ENCODE assay signal across 8 mouse cellular contexts in genomic region chr4:42961592-42961991, GRCm38 (mm10). TPM values are rescaled to one million over a fixed set of nuclear protein-coding genes. Genes with fewer than 3 reads are reported as not detected.
DNase-seq lines count a peak whose midpoint lies in the region; ATAC-seq and TF ChIP-seq lines count a peak whose summit lies in the region.

No protein-coding gene starts in this region.

- ATAC-seq in heart, embryonic 12.5 days (ENCODE audit: insufficient number of reproducible peaks, low FRiP score): no peak
- no peak for ATAC-seq in lung, postnatal 0 days

- WGBS in heart, embryonic 12.5 days: 28% methylated on average over 4 of the region's 4 CpGs
- WGBS in lung, postnatal 0 days: 25% methylated on average over 4 of the region's 4 CpGs
- 17% methylated on average over 4 of the region's 4 CpGs for WGBS in small intestine, adult 2 months

- TF ChIP-seq EP300 in lung, postnatal 0 days (IDR thresholded peaks at IDR 0.05): no peak

- no peak overlapping the region for H3K27ac ChIP-seq in heart, embryonic 12.5 days (ENCODE audit: poor library complexity, severe bottlenecking)
- no peak overlapping the region for H3K27ac ChIP-seq in cortical plate, adult 2 months (ENCODE audit: insufficient read depth, low read length)
- no peak overlapping the region for H3K27ac ChIP-seq in lung, postnatal 0 days (ENCODE audit: low read length)
- H3K27ac ChIP-seq in small intestine, adult 2 months (ENCODE audit: insufficient read depth, low read depth, low read length): no peak overlapping the region

- H3K9me3 ChIP-seq in heart, embryonic 12.5 days (replicated peaks): 0 out of 2 replicates have a peak, but pooled peaks cover 2% of the 10 kb centered on the region
- H3K9me3 ChIP-seq in lung, postnatal 0 days (ENCODE audit: low read length): no peaks in the 10 kb centered on the region

- peaks cover 18% of the 10 kb centered on the region for H3K36me3 ChIP-seq in heart, embryonic 12.5 days
- 0 out of 2 replicates have a peak, but pooled peaks cover 8% of the 10 kb centered on the region for H3K36me3 ChIP-seq in lung, postnatal 0 days (ENCODE audit: insufficient read depth, low read length)
- H3K36me3 ChIP-seq in small intestine, adult 2 months (ENCODE audit: control insufficient read depth, insufficient read depth, low read length): no peaks in the 10 kb centered on the region

- H3K4me1 ChIP-seq in heart, embryonic 12.5 days (replicated peaks): peaks cover 43% of the 10 kb centered on the region
- H3K4me1 ChIP-seq in cortical plate, adult 2 months (ENCODE audit: control insufficient read depth, insufficient read depth, low read length): peaks cover 4% of the 10 kb centered on the region; the same call in 1 of the 2 replicates
- no peaks in the 10 kb centered on the region; the same call in 1 of the 2 replicates for H3K4me1 ChIP-seq in lung, postnatal 0 days (ENCODE audit: insufficient read depth, low read depth, low read length)
- H3K4me1 ChIP-seq in small intestine, adult 2 months (ENCODE audit: control insufficient read depth, insufficient read depth, insufficient read length, low read length): no peaks in the 10 kb centered on the region

- H3K27me3 ChIP-seq in heart, embryonic 12.5 days (replicated peaks): no peaks in the 10 kb centered on the region
- no peaks in the 10 kb centered on the region for H3K27me3 ChIP-seq in lung, postnatal 0 days (replicated peaks; ENCODE audit: insufficient read depth, low read length)
- H3K27me3 ChIP-seq in small intestine, adult 2 months (ENCODE audit: control insufficient read depth, insufficient read depth, low read length): no peaks in the 10 kb centered on the region

- no peak overlapping the region for H3K4me2 ChIP-seq in heart, embryonic 12.5 days
- H3K4me2 ChIP-seq in lung, postnatal 0 days (replicated peaks; ENCODE audit: low read depth, low read length): no peak overlapping the region

- no peak overlapping the region for H3K9ac ChIP-seq in heart, embryonic 12.5 days
- no peak overlapping the region for H3K9ac ChIP-seq in lung, postnatal 0 days (replicated peaks; ENCODE audit: low read depth)

- no peak for TF ChIP-seq POLR2A in cortical plate, adult 2 months (IDR thresholded peaks at IDR 0.05; ENCODE audit: extremely low read depth, insufficient read depth, low read length)
- no peak for TF ChIP-seq POLR2A in small intestine, adult 2 months (IDR thresholded peaks at IDR 0.05; ENCODE audit: low read depth, low read length)

- TF ChIP-seq CTCF in cortical plate, adult 2 months (IDR thresholded peaks at IDR 0.05; ENCODE audit: extremely low read depth, insufficient read depth, low read length): peak; percentile 78
- TF ChIP-seq CTCF in lung, postnatal 0 days (IDR thresholded peaks at IDR 0.05): peak; percentile 81
- TF ChIP-seq CTCF in small intestine, adult 2 months (IDR thresholded peaks at IDR 0.05; ENCODE audit: extremely low read depth, insufficient read length, insufficient replicate concordance, low read depth, low read length): peak; percentile 66; the same call in 1 of the 2 replicates

- H3K4me3 ChIP-seq in heart, embryonic 12.5 days: no peak overlapping the region
- no peak overlapping the region for H3K4me3 ChIP-seq in cortical plate, adult 2 months (ENCODE audit: insufficient read depth, low read length)
- no peak overlapping the region for H3K4me3 ChIP-seq in lung, postnatal 0 days (ENCODE audit: low read depth, low read length)
- no peak overlapping the region for H3K4me3 ChIP-seq in small intestine, adult 2 months (ENCODE audit: low read depth, low read length)

- peak; percentile 94 for DNase-seq in heart, adult 11 months
- peak; percentile 28 to 44 for DNase-seq in urinary bladder, postnatal 36 days (ENCODE audit: low spot score in 2 of 2)
- DNase-seq in urinary bladder, adult 2 months (ENCODE audit: low spot score): no peak
- peak; percentile 81 for DNase-seq in induced T-regulatory cell, adult 2 months (ENCODE audit: low read depth)
- peak; percentile 58 for DNase-seq in lung, postnatal 0 days (ENCODE audit: low spot score)

RNA-seq across cellular contexts. Expression of gene 1700022I11Rik, which starts 7.8 kb away (rescaled TPM):
- 0.23 and 0.49 TPM in 2 replicates for polyA plus RNA-seq in heart, embryonic 12.5 days (2016; fragmentation: Nextera tagmentation; extraction: Ambion mirVana)
- polyA plus RNA-seq in urinary bladder, adult 2 months (2012; rRNA removed): not detected in 2 replicates
- not detected in 2 replicates for polyA plus RNA-seq in cortical plate, adult 2 months (2012; rRNA removed)
- polyA plus RNA-seq in lung, postnatal 0 days (2015; fragmentation: Nextera tagmentation; extraction: Ambion mirVana): 0.30 TPM in 1 of 2 replicates, not detected in the other
- not detected in 2 replicates for polyA plus RNA-seq in small intestine, adult 2 months (2012; rRNA removed)

RNA-seq across cellular contexts. Expression of gene Dnajb5, which starts 12.0 kb away (rescaled TPM):
- 15.6 and 17.7 TPM in 2 replicates for polyA plus RNA-seq in heart, embryonic 12.5 days (2016; fragmentation: Nextera tagmentation; extraction: Ambion mirVana)
- 26.1 and 46.1 TPM in 2 replicates for polyA plus RNA-seq in urinary bladder, adult 2 months (2012; rRNA removed)
- 96.0 and 107 TPM in 2 replicates for polyA plus RNA-seq in cortical plate, adult 2 months (2012; rRNA removed)
- 5.7 and 6.2 TPM in 2 replicates for polyA plus RNA-seq in lung, postnatal 0 days (2015; fragmentation: Nextera tagmentation; extraction: Ambion mirVana)
- polyA plus RNA-seq in small intestine, adult 2 months (2012; rRNA removed): 4.2 and 6.5 TPM in 2 replicates

RNA-seq across cellular contexts. Expression of gene Vcp, which starts 38.7 kb away (rescaled TPM):
- polyA plus RNA-seq in heart, embryonic 12.5 days (2016; fragmentation: Nextera tagmentation; extraction: Ambion mirVana): 568 and 582 TPM in 2 replicates
- polyA plus RNA-seq in urinary bladder, adult 2 months (2012; rRNA removed): 176 and 192 TPM in 2 replicates
- 171 and 176 TPM in 2 replicates for polyA plus RNA-seq in cortical plate, adult 2 months (2012; rRNA removed)
- 242 and 262 TPM in 2 replicates for polyA plus RNA-seq in lung, postnatal 0 days (2015; fragmentation: Nextera tagmentation; extraction: Ambion mirVana)
- polyA plus RNA-seq in small intestine, adult 2 months (2012; rRNA removed): 44.3 and 78.2 TPM in 2 replicates

RNA-seq across cellular contexts. Expression of gene Phf24, which starts 45.1 kb away (rescaled TPM):
- 3.4 and 3.9 TPM in 2 replicates for polyA plus RNA-seq in heart, embryonic 12.5 days (2016; fragmentation: Nextera tagmentation; extraction: Ambion mirVana)
- polyA plus RNA-seq in urinary bladder, adult 2 months (2012; rRNA removed): 4.0 and 4.7 TPM in 2 replicates
- polyA plus RNA-seq in cortical plate, adult 2 months (2012; rRNA removed): 282 and 292 TPM in 2 replicates
- 0.29 and 0.31 TPM in 2 replicates for polyA plus RNA-seq in lung, postnatal 0 days (2015; fragmentation: Nextera tagmentation; extraction: Ambion mirVana)
- 0.37 and 0.46 TPM in 2 replicates for polyA plus RNA-seq in small intestine, adult 2 months (2012; rRNA removed)

RNA-seq across cellular contexts. Expression of gene Fancg, which starts 48.7 kb away (rescaled TPM):
- 12.2 and 12.9 TPM in 2 replicates for polyA plus RNA-seq in heart, embryonic 12.5 days (2016; fragmentation: Nextera tagmentation; extraction: Ambion mirVana)
- 9.5 and 11.6 TPM in 2 replicates for polyA plus RNA-seq in urinary bladder, adult 2 months (2012; rRNA removed)
- 25.0 and 28.4 TPM in 2 replicates for polyA plus RNA-seq in cortical plate, adult 2 months (2012; rRNA removed)
- polyA plus RNA-seq in lung, postnatal 0 days (2015; fragmentation: Nextera tagmentation; extraction: Ambion mirVana): 6.4 and 7.9 TPM in 2 replicates
- polyA plus RNA-seq in small intestine, adult 2 months (2012; rRNA removed): 3.9 and 9.5 TPM in 2 replicates
